Mouse (Mus musculus) brain, embryonic 14.5 days (tissue): ENCODE measurements around the gene Nfkbib.

Experiments
- CTCF ChIP-seq: fragments of 200-500 bp; IDR thresholded peaks from 2 replicates; pipeline ENCODE4 v1.5.1; 2012; ENCODE audit warnings: inconsistent platforms, mild to moderate bottlenecking, moderate library complexity, borderline replicate concordance; ENCODE audit not compliant: insufficient read depth, insufficient read length; ENCODE audit errors: extremely low read depth
- POLR2A ChIP-seq: fragments of 200-500 bp; IDR thresholded peaks from 2 replicates; pipeline ENCODE4 v1.6.1; 2012; ENCODE audit warnings: mild to moderate bottlenecking, inconsistent platforms, borderline replicate concordance; ENCODE audit not compliant: poor library complexity, insufficient read depth, insufficient read length, severe bottlenecking; ENCODE audit errors: extremely low read depth

- peak; percentile 97 for TF ChIP-seq POLR2A
- peak; percentile 40; the same call in 1 of the 2 replicates for TF ChIP-seq CTCF
Measured at GRCm38 (mm10) chr7:28810107-28811066, 43.1 kb upstream of the Nfkbib start.
